Mouse (Mus musculus): ENCODE measurements around the gene Olfr1256. TPM values are rescaled to one million over a fixed set of nuclear protein-coding genes. Genes with fewer than 3 reads are reported as not detected.

The Olfr1256 gene
- not detected for polyA plus RNA-seq (2012; fragmentation: generic; extraction: Trizol)

DNA sequence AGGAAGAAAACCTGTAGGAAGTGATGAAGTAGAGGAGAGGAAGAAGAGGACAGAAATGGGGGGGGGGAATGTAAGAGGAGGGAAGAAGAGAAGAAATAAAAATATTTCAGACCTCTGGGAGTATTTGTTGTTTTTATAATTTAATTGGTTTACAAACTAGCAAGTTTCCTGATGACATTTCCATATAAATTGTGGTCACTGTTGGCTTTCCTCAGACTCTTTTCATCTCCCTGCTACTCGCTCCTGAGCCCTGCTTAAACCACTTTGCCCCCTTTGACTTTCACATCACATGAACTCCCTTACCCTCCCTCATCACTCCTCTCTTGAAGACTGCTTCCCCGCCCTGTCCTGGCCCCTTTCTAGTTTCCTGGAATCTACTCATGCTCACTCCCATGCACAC, at the start of gene Olfr1256:
Olfr1256 (minus strand) TSS at position 101 of the 400 bp plus-strand sequence.

DNA sequence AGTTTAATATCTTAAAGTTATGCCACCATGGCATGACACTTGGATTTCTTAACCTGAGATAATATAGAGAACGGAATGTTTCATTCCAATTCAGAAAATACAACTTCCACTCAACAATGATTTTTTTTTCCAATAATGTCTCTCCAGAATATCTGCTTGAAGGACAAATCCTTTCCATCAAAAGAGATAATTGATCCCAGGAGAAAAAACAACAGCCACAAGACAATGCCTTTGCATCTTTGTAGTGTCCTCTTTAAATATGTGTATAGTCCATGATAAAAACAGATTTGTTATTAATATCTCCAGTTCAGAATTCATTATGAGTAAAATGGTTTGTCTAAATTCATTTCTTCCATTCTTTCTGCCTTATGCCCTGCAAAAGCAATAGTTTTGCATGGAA, 36.8 kb upstream of the Olfr1256 start, which contains the start of gene Olfr1257:
Olfr1257 (plus strand) TSS at position 301 of the 400 bp plus-strand sequence.

GRCm38 (mm10) chr2:89848105-89848504, 6.8 kb upstream of the Olfr1256 start, which contains the start of gene Olfr48:
TSS of gene Olfr48 (minus strand) at chr2:89848205.

DNA sequence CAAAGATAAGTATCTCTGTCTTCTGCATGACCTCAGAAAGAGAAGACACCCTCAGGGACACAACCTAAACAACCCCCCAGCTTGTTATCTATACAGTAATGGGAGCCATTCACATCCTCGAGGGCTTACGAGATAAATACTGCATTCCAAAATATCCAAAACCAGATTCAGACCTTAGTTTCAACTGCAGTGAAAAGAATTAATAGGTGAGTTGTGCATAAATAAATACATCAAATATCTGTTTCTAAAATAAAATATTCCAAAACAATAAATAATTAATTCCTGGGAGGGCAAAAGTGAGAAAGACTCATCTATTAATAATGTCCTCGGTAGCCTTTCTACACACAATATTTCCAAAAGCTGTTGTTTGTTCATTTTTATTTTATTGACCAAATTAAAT, 29.6 kb downstream of the Olfr1256 start, which contains the start of gene Olfr1255:
Olfr1255 (plus strand) TSS at position 301 of the 400 bp plus-strand sequence.

GRCm38 (mm10) chr2:89793519-89793918, 47.8 kb downstream of the Olfr1256 start, which contains the start of gene Olfr1254:
TSS of gene Olfr1254 (minus strand) at chr2:89793619.

Other genes starting within 250 kb of the Olfr1256 start
- gene Olfr1246, start 248.4 kb downstream of the Olfr1256 start, polyA plus RNA-seq (2012; fragmentation: generic; extraction: Trizol) = not detected
- gene Olfr1247, start 227.4 kb downstream of the Olfr1256 start, polyA plus RNA-seq (2012; fragmentation: generic; extraction: Trizol) = not detected
- not detected for gene Olfr1248, start 223.3 kb downstream of the Olfr1256 start, polyA plus RNA-seq (2012; fragmentation: generic; extraction: Trizol)
- not detected for gene Olfr1249, start 206.6 kb downstream of the Olfr1256 start, polyA plus RNA-seq (2012; fragmentation: generic; extraction: Trizol)
- gene Olfr1250, start 180.1 kb downstream of the Olfr1256 start, polyA plus RNA-seq (2012; fragmentation: generic; extraction: Trizol) = not detected
- not detected for gene Olfr1251, start 169.6 kb downstream of the Olfr1256 start, polyA plus RNA-seq (2012; fragmentation: generic; extraction: Trizol)
- gene Olfr1252, start 116.5 kb downstream of the Olfr1256 start, polyA plus RNA-seq (2012; fragmentation: generic; extraction: Trizol) = not detected
- not detected for gene Olfr1253, start 84.5 kb downstream of the Olfr1256 start, polyA plus RNA-seq (2012; fragmentation: generic; extraction: Trizol)
- gene Olfr1254, start 47.9 kb downstream of the Olfr1256 start, polyA plus RNA-seq (2012; fragmentation: generic; extraction: Trizol) = not detected
- gene Olfr1255, start 29.5 kb downstream of the Olfr1256 start, polyA plus RNA-seq (2012; fragmentation: generic; extraction: Trizol) = not detected
- not detected for gene Olfr48, start 6.7 kb upstream of the Olfr1256 start, polyA plus RNA-seq (2012; fragmentation: generic; extraction: Trizol)
- not detected for gene Olfr1257, start 36.9 kb upstream of the Olfr1256 start, polyA plus RNA-seq (2012; fragmentation: generic; extraction: Trizol)
- not detected for gene Olfr1258, start 85.8 kb upstream of the Olfr1256 start, polyA plus RNA-seq (2012; fragmentation: generic; extraction: Trizol)
- not detected for gene Olfr1259, start 107.1 kb upstream of the Olfr1256 start, polyA plus RNA-seq (2012; fragmentation: generic; extraction: Trizol)
- gene Olfr1260, start 132.8 kb upstream of the Olfr1256 start, polyA plus RNA-seq (2012; fragmentation: generic; extraction: Trizol) = not detected
- gene Olfr1261, start 149.7 kb upstream of the Olfr1256 start, polyA plus RNA-seq (2012; fragmentation: generic; extraction: Trizol) = not detected
- gene Olfr1262, start 158.6 kb upstream of the Olfr1256 start, polyA plus RNA-seq (2012; fragmentation: generic; extraction: Trizol) = not detected
- gene Olfr1263, start 170.6 kb upstream of the Olfr1256 start, polyA plus RNA-seq (2012; fragmentation: generic; extraction: Trizol) = not detected
- gene Olfr1264, start 184.0 kb upstream of the Olfr1256 start, polyA plus RNA-seq (2012; fragmentation: generic; extraction: Trizol) = not detected
- gene Olfr1265, start 193.8 kb upstream of the Olfr1256 start, polyA plus RNA-seq (2012; fragmentation: generic; extraction: Trizol) = not detected
- not detected for gene Olfr140, start 222.0 kb upstream of the Olfr1256 start, polyA plus RNA-seq (2012; fragmentation: generic; extraction: Trizol)

Data from C3H10T1/2 (cell line).